Comparison of ENCODE assay signal across 7 mouse cellular contexts in genomic region chr10:60407831-60408230, GRCm38 (mm10). TPM values are rescaled to one million over a fixed set of nuclear protein-coding genes. Genes with fewer than 3 reads are reported as not detected.
DNase-seq lines count a peak whose midpoint lies in the region; ATAC-seq and TF ChIP-seq lines count a peak whose summit lies in the region.

No protein-coding gene starts in this region.

- whole genome bisulfite sequencing in forebrain, embryonic 12.5 days, result 2% methylated on average over 5 of the region's 5 CpGs
- WGBS in hindbrain, embryonic 13.5 days, result 7% methylated on average over 5 of the region's 5 CpGs

- TF ChIP-seq POLR2A in brain, embryonic 14.5 days (IDR thresholded peaks at IDR 0.05; ENCODE audit: borderline replicate concordance, extremely low read depth, insufficient read depth, insufficient read length, poor library complexity, severe bottlenecking), result no peak

- H3K27ac ChIP-seq in forebrain, embryonic 12.5 days, result no peak overlapping the region
- H3K27ac ChIP-seq in hindbrain, embryonic 13.5 days, result no peak overlapping the region

- peak; percentile 72 for TF ChIP-seq CTCF in G1E (IDR thresholded peaks at IDR 0.05; ENCODE audit: low read depth, low read length)
- TF ChIP-seq CTCF in brain, embryonic 14.5 days (IDR thresholded peaks at IDR 0.05; ENCODE audit: borderline replicate concordance, extremely low read depth, insufficient read depth, insufficient read length), result peak; percentile 98

- H3K9me3 ChIP-seq in G1E (replicated peaks), result peaks cover 4% of the 10 kb centered on the region
- no peaks in the 10 kb centered on the region for H3K9me3 ChIP-seq in forebrain, embryonic 12.5 days
- H3K9me3 ChIP-seq in hindbrain, embryonic 13.5 days, result no peaks in the 10 kb centered on the region

- no peaks in the 10 kb centered on the region for H3K36me3 ChIP-seq in G1E (replicated peaks)
- no peaks in the 10 kb centered on the region for H3K36me3 ChIP-seq in forebrain, embryonic 12.5 days (replicated peaks)
- H3K36me3 ChIP-seq in hindbrain, embryonic 13.5 days, result no peaks in the 10 kb centered on the region

- ATAC-seq in G1E (ENCODE audit: extremely low read depth, insufficient number of reproducible peaks, low FRiP score, poor library complexity, severe bottlenecking), result no peak
- 0 out of 2 replicates have a peak, but pooled peaks have one; percentile 33 for ATAC-seq in forebrain, embryonic 12.5 days (ENCODE audit: low FRiP score)
- peak; percentile 48; the same call in 1 of the 2 replicates for ATAC-seq in hindbrain, embryonic 13.5 days (ENCODE audit: low FRiP score)
- ATAC-seq in megakaryocyte-erythroid progenitor cell, adult 5-6 weeks (replicated peaks; ENCODE audit: low FRiP score, low TSS enrichment, poor library complexity, severe bottlenecking), result peak; percentile 59

- H3K4me2 ChIP-seq in forebrain, embryonic 12.5 days, result no peak overlapping the region
- no peak overlapping the region for H3K4me2 ChIP-seq in hindbrain, embryonic 13.5 days

- no peaks in the 10 kb centered on the region for H3K27me3 ChIP-seq in G1E (ENCODE audit: insufficient read depth, low read length)
- H3K27me3 ChIP-seq in forebrain, embryonic 12.5 days, result peaks cover 27% of the 10 kb centered on the region; the same call in 1 of the 2 replicates
- H3K27me3 ChIP-seq in hindbrain, embryonic 13.5 days, result peaks cover 28% of the 10 kb centered on the region

- no peak overlapping the region for H3K4me3 ChIP-seq in G1E (ENCODE audit: low read depth, low read length)
- H3K4me3 ChIP-seq in forebrain, embryonic 12.5 days (replicated peaks), result no peak overlapping the region
- H3K4me3 ChIP-seq in hindbrain, embryonic 13.5 days, result no peak overlapping the region

- DNase-seq in G1E (ENCODE audit: low spot score), result peak; percentile 7
- DNase-seq in brain, embryonic 14.5 days (ENCODE audit: low read depth), result peak; percentile 61
- DNase-seq in left cerebral cortex, adult 11 months (ENCODE audit: low spot score), result peak; percentile 21
- peak; percentile 20 to 36 for DNase-seq in right cerebral cortex, postnatal 36 days (ENCODE audit: low spot score in 2 of 2)

- H3K4me1 ChIP-seq in G1E (ENCODE audit: insufficient read depth, low read depth, low read length), result no peaks in the 10 kb centered on the region
- H3K4me1 ChIP-seq in forebrain, embryonic 12.5 days, result no peaks in the 10 kb centered on the region
- 0 out of 2 replicates have a peak, but pooled peaks cover 9% of the 10 kb centered on the region for H3K4me1 ChIP-seq in hindbrain, embryonic 13.5 days (replicated peaks)

- no peak overlapping the region for H3K9ac ChIP-seq in forebrain, embryonic 12.5 days
- H3K9ac ChIP-seq in hindbrain, embryonic 13.5 days, result no peak overlapping the region

RNA-seq across cellular contexts. Expression of gene Gm17455, which starts 8.3 kb away (rescaled TPM):
- total RNA-seq in G1E (2014; fragmentation: Nextera tagmentation) (not detected in 2 replicates), G1E (2017) (not detected in 2 replicates)
- not detected in 2 replicates for polyA plus RNA-seq in G1E (2012)
- 6.5 and 9.1 TPM in 2 replicates for polyA plus RNA-seq in brain, embryonic 14.5 days (2012; rRNA removed)
- 1.9 and 2.7 TPM in 2 replicates for polyA plus RNA-seq in forebrain, embryonic 12.5 days (2016; fragmentation: Nextera tagmentation; extraction: Ambion mirVana)
- polyA plus RNA-seq in hindbrain, embryonic 13.5 days (2015; fragmentation: Nextera tagmentation; extraction: Ambion mirVana), result 9.3 and 13.2 TPM in 2 replicates
- not detected in 2 replicates for total RNA-seq in megakaryocyte-erythroid progenitor cell, adult 5-6 weeks (2014; fragmentation: Nextera tagmentation)
- total RNA-seq in megakaryocyte-erythroid progenitor cell, adult 5-6 weeks (2017), result not detected in 2 replicates

Comparison
In these comparisons a context has a peak if more than half of its experiments do, and no peak if none do; other contexts are left out.
1. DNase-seq: peak in every context shown above with its lines; median percentile 61 in brain, embryonic 14.5 days; 28 in right cerebral cortex, postnatal 36 days; 21 in left cerebral cortex, adult 11 months; 7 in G1E.